Mouse (Mus musculus) NIH3T3 (cell line): ENCODE data around the gene Ndufs5.
A peak's percentile ranks its signal among the peaks of the same experiment; 100 is the strongest.

Experiments used
- DNase-seq: peaks from one replicate; pipeline ENCODE4 v3.0.0-alpha.2; 2012; ENCODE audit warnings: low read depth

The Ndufs5 gene

DNA sequence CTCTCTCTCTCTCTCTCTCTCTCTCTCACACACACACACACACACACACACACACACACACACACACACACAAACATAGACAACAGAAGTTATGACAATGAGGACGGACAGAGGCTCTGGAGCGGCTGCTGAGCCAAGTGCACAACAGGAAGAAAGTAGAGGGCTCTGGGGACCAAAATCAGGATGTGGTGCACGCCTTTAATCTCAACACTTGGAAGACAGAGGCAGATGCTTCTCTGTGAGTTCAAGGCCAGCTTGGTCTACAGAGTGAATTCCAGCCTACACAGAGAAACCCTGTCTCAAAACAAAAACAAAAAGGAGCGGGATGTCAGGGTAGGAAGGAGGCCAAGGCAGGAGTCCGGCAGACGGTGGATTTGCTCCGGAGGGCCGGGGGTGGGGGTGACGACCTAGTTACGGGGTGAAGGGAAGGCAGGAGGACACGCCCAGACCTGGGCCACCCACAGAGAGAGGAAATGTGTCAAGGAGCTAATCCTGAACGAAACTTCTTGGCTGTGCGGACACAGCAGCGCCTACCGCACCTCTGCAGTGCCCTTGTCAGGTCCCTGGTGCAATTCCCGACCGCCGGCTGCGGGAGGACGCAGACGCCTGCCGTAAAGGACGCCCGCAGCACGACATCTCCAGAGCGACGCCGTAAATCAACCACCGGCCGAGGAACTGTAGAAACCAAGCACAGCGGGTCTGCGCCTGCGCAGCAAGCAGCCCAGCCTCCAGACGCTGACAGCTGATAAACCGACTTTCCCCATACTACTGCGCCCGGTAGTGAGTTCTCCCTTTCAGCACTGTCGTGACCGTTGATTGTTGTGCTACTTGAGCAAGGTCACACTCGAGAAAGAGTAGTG, at the start of gene Ndufs5:
Gene Ndufs5 (minus strand): TSS at position 629 of the 860 bp plus-strand sequence.
- DNase-seq = peak; percentile 99

- DNase-seq = no peak
Observed at GRCm38 (mm10) chr4:123765071-123765470, 47.1 kb upstream of the Ndufs5 start.

- peak; percentile 70 for DNase-seq
Observed at GRCm38 (mm10) chr4:123758306-123758705, 40.3 kb upstream of the Ndufs5 start.

DNA sequence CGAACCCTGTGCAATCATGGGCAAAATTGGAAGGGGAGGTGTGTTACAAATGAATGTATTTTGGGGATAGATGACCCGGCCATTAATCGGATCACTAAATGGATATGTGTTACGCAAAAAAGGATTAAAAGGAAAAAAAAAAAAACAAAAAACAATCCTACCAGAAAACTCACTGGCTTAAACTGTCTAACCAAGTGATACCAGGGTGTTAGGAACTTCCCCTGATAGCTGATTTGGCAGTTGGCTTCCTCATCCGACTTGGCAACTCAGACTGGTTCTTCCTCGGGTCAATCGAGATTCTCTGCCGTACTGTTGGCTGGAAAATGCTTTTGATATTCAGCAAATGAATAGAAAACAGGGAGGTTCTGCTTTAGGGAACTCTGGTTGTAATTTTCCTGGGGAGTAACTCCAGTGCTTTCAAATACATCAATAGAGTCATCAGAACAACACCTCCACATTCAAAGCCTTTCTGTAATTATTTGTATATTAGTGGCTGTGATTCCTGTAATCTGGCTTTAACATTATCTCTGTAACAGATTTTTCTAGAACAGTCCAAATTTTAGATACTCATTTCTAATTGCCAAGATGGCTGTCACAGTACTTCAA, 32.8 kb upstream of the Ndufs5 start:
- DNase-seq = peak; percentile 63

- peak; percentile 99 for DNase-seq
Observed at GRCm38 (mm10) chr4:123750152-123750651, 32.2 kb upstream of the Ndufs5 start, which contains the start of gene Akirin1. Akirin1 (minus strand) TSS chr4:123750345.

DNA sequence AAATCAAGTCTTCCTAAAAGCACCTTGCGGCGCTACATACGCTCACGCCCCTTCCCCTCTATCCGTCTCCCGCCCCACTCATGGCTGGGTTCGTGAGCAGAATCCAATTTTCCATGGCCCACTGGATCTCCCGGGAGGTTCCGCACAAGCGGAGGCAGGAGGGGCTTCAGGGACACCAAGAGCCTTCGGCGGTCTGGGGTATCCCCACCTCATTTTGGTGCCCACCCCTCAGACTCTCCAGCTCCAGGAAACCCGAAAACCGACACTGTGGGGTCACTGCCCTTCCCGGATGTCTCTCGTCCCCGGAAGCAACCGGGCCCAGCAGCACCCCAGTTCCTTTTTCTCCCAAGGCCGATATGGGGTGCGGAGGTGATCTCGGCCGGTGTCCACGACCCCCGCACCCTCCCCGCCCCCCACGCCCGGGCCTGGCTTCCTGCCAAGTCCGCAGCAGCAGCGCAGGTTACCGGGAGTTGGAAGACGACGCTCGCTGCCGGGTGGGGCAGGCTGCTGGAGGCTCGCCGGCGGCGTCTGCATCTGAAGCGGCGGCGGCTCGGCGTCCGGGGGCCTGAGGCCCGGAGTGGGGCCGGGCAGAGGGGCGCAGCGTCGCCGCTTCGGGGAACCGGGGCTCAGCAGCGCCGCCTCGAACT, 31.6 kb upstream of the Ndufs5 start:
- DNase-seq = peak; percentile 23

GRCm38 (mm10) chr4:123748726-123749415, 30.9 kb upstream of the Ndufs5 start:
- peak; percentile 29 for DNase-seq

- peak; percentile 15 for DNase-seq
Observed at GRCm38 (mm10) chr4:123745221-123745775, 27.3 kb upstream of the Ndufs5 start.

DNA sequence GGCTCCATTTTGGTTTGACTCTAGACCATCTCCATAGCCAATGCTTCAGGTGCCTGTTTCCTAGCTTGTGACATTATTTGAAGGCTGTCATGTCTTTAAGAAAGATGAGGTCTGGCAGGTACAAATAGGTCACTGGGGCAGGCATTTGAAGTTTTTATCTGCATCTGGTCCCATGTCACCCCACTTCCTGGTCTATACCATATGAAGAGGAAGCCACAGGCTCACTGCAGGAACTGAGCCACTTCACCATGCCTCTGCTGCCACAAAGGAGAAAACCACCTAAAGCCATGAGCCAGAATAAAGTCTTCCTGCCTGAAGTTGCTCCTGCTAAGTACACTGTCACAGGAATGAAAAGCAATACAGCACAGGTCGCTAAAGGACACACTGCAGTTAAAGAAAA, 24.9 kb upstream of the Ndufs5 start:
- DNase-seq = no peak

GRCm38 (mm10) chr4:123738708-123739107, 20.7 kb upstream of the Ndufs5 start:
- DNase-seq = no peak

DNA sequence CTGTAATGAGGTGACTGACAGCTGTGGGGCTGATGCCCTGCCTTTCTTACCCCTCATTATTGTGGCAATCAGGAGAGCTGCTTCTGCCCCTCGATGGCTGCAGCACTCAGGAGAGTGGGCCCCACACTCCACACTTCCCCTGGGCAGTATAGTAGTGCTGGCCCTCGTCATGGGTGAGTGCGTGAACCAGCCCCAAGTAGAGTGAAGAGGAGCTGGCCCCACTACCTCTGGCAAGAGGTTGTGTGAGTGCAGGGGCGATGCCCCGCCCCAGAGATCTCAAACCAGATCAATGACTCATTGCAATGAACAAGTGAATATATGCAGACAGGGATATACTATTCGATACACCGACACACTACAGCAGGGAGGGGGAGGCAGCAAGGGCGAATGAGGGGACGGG, 15.5 kb upstream of the Ndufs5 start:
- DNase-seq = no peak

GRCm38 (mm10) chr4:123732921-123733320, 14.9 kb upstream of the Ndufs5 start:
- DNase-seq = no peak

DNA sequence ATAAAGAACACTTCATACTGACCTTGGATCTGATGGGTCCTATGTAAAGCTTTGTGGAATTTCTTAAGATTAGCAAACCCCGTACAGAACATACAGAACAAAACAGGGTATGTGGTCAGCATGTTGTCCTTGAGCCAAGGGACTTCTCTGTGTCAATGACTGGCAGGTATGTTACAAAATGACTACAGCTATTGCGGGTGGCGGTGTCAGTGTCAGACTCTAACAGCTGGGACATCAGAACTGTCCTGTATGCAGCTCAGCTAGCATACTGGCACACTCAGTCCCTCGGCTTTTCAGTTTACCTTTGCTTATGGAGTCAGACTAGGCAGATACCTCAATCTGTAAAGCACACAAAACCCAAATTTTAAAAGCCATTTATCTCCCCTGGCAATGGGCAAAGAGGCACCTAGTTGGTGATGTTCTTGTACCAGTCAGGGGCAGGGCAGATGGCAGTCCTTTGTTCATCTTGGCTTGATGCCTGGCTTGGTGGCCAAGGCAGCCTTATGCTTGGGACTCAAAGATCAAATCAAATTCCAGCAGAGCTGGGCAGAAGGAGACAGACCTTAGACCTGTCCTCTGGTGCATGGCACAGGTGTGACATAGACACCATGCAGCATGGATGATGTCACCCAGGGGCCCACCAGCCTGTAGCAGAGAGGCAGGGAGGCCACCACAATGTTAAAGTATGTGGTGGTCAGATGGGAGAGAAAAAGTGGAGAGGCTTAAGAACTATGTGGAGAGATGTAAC, 14.3 kb upstream of the Ndufs5 start:
- no peak for DNase-seq

DNA sequence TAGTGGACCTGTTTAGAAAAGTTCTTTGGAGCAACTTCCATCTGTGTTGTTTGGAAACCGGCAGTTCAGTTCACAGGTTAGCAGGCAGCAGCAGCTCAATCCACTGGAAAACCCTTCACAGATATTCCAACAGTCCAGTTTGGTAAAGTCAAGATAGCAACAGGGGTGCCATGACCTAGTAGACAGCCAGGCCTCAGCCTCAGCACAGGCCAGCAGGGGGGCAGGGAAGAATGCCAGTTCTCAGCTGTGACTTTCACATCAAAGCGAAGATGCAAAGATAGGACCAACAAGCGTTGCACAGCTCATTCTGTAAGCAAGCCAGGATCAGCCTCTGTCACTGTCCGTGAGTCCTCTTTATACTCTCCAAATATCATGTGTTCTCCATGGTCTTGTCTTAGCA, 3.8 kb upstream of the Ndufs5 start:
- no peak for DNase-seq

DNA sequence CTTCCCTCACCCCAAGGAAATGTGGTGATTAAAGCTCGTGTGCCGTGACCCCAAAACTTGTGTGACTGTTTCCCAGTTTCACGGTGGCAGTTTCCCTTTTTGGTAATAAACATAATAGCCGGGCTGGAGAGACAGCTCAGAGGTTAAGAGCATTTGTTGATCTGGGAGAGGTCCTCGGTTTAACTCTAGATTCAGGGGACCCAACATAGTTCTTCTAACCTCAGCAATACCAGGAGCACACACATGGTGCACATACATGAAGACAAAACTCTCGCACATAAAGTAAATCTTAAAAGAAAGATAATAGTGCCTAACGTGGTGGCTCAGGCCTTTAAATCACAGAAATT, 405 bp upstream of the Ndufs5 start:
- DNase-seq = no peak

DNA sequence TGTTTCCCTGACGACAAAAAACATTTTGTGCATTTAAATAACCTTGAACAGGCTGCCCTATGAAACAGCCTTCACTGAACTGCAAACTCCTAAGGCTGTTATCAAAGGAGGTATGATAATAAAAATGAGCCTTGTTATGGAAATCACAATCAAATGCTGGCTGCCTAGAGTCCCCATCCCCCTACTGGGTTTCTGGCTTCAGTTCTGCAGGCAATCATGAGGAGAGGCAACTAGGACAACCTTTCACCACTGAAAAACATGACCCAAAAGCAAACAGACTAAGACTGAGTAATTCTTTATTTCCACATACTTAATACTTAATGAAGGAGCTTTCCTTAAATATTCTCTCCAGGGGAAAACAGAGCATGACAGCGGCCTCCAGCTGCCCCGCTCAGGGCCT, 5.6 kb downstream of the Ndufs5 start:
- no peak for DNase-seq

DNA sequence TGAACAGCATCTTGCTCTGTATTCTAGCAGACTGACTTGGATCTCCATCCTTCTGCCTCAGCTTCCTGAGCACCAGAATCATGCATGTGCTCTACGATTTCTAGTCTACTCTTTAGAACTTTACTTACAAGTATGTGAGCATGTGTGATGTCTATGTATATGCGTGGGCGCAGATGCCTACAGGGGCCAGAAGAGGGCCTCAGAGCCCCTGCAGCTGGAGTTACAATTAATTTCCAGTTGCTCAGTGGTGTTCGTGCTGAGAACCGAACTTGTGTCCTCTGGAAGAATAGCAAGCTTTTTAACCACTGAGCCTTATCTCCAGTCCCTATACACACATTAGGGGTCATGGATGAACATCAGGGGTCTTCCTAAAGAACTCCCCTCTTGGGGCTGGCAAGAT, 10.7 kb downstream of the Ndufs5 start:
- no peak for DNase-seq

DNA sequence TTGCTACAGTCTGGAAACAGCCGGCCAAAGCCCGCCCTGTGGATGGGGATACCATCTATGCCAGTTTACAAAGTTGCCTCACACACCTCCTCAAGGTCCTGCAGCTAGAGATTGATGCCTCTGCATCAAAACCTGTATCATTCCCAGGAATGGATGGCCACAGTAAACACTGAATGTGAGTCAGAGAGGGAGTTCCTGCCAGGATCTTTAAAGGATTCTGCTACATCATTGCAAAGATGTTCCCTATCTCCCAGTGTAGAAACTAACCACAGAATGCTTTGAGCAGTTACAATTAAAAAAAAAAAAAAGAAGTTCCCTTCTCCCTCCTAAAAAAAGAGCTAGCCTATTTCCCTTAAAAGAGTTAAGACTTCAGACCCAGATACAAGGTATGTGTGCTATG, 12.7 kb downstream of the Ndufs5 start:
- peak; percentile 49 for DNase-seq

- DNase-seq = no peak
Observed at GRCm38 (mm10) chr4:123693384-123693783, 24.6 kb downstream of the Ndufs5 start.

GRCm38 (mm10) chr4:123692071-123692470, 25.9 kb downstream of the Ndufs5 start:
- DNase-seq = no peak

GRCm38 (mm10) chr4:123690311-123690710, 27.7 kb downstream of the Ndufs5 start:
- DNase-seq = no peak
